Mouse (Mus musculus): ENCODE results near the gene Atf7. TPM values are rescaled to one million over a fixed set of nuclear protein-coding genes. Genes with fewer than 3 reads are reported as not detected.
"Not testable (repeated sequence)": the region's sequence is repeated elsewhere in the genome, so short reads cannot be mapped to it uniquely, and the experiment has no call there.

Gene Atf7
- 17.0 and 20.1 TPM in 2 replicates for polyA plus RNA-seq (2016; fragmentation: Nextera tagmentation; extraction: Ambion mirVana)

DNA sequence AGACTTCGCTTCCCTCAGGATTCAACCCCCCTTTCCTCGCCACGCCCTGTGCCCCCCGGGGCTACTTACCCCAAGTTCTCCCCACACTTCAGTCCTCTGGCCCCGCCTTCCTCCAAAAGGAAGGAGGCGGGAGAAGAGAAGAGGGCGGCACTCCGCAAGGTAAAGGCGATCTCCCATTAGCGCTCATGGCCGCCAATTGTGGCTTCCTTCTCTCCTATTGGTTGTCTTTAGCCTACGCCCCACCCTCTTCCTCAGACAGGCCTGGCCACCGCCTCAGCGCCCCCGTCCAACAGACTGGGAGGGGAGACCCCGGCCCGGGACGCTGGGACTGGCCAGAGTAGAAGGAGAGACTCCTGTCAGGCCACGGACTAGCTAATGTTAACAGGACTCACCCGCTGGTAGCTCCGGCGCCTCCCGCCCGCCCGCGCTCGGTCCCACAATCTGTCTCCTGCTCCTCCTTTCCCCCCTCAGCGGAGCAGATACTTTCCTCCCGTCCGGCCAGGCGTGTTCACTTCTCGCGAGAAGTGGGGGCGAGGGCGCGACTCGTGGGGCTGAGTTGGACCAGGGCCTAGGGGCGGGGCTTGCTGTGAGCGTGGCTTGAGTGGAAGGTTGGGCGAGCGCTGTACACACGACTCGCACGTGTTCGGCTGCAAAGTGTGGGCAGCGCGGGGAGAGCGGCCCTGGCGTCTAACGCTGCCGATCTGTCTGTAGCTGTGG, at the start of gene Atf7, which contains the start of gene Gm28047:
Atf7 (minus strand) TSS at position 495 of the 717 bp plus-strand sequence.
Gm28047 (minus strand) TSS at position 98 of the 717 bp plus-strand sequence.
- H3K4me3 ChIP-seq = peak within 1 kb of the TSS; percentile 72
- peak within 1 kb of the TSS; percentile 86 for H3K4me2 ChIP-seq (replicated peaks)
- WGBS = under 1% methylated on average over 51 of the region's 51 CpGs
- no peaks in the 10 kb centered on the region for H3K36me3 ChIP-seq
- H3K9ac ChIP-seq (replicated peaks) = peak within 1 kb of the TSS; percentile 79
- no peaks in the 10 kb centered on the region for H3K9me3 ChIP-seq
- H3K27ac ChIP-seq (replicated peaks) = peak within 1 kb of the TSS; percentile 97
- peaks cover 19% of the 10 kb centered on the region for H3K4me1 ChIP-seq
- ATAC-seq (ENCODE audit: low FRiP score, low read depth) = peak; percentile 99
- H3K27me3 ChIP-seq = no peaks in the 10 kb centered on the region

DNA sequence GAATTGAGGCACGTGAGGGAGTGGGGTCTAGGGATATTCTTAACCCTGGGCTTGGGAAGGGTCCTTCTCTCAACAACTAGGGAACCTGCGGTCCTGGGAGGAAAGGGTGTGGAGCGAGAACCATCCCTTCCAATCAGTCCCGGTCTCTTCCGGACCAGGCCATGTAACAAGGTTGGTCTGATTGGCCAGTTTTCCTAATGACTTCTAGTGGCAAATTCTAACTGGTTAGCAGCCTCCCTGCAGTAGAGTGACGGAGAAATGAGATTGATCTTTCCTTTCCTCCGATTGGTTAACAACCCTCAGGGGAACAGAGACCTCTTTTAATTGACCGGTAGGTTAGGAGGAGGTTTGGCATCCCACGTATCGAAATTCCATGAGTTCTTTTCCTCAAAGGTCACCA, 48.3 kb upstream of the Atf7 start:
- Histone ChIP-seq H3K36me3 (peaks cover 5% of the 10 kb centered on the region; the same call in 1 of the 2 replicates), H3K4me2 (replicated peaks) (peak overlapping the region; percentile 75), H3K4me3 (peak overlapping the region; percentile 23; the same call in 1 of the 2 replicates), H3K4me1 (peaks cover 34% of the 10 kb centered on the region), H3K9ac (replicated peaks) (no peak overlapping the region), H3K27me3 (no peaks in the 10 kb centered on the region), H3K9me3 (no peaks in the 10 kb centered on the region), H3K27ac (replicated peaks) (peak overlapping the region; percentile 98)
- ATAC-seq (ENCODE audit: low FRiP score, low read depth) = peak; percentile 58
- WGBS = 3% methylated on average over 10 of the region's 10 CpGs

DNA sequence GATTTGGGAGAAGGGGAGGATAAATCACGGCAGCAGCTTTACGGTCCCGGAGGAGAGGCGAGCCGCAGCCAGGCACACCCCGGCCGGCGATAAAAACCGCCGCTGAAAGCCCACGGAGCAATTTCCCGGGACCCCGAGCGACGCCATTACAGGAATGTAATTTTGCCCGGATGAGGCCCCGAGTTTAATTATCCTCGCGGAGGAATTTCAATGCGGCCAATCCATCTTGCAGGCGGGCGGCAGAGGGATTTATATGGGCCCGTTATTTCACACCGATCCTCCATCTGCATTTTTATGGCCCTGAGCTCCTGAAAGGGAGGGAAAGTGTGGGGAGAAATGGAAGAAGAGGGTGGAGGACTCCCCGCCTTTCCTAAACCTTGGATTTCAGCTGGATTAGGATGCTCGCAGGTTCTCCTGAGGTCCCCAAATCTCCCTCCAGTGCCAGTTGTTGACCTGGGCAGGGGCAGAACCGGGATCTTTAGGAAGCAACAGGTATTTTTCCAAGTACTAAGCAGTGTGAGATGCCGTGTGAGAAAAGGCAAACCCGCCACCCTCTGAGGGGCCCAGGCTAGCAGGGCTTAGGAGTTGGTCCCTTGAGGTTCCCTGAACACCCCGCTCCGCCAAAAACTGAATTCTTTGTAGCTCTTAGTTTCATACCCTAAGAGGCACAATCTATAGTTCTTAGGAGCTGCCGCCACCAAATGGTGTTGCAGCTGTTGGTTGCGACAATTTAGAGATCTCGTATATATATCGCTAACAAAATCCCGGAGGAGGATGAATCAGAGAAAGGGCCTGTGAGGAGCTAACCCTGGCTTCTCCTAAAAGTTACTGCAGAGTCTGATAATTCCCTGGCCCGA, 47.2 kb upstream of the Atf7 start, which contains the start of gene Atp5g2:
Atp5g2 (minus strand) TSS at position 138 of the 857 bp plus-strand sequence.
- peaks cover 34% of the 10 kb centered on the region for H3K4me1 ChIP-seq
- H3K9ac ChIP-seq (replicated peaks) = peak within 1 kb of the TSS; percentile 72
- H3K27ac ChIP-seq (replicated peaks) = peak within 1 kb of the TSS; percentile 98
- H3K4me3 ChIP-seq = peak within 1 kb of the TSS; percentile 46
- H3K9me3 ChIP-seq = no peaks in the 10 kb centered on the region
- peak within 1 kb of the TSS; percentile 75 for H3K4me2 ChIP-seq (replicated peaks)
- H3K36me3 ChIP-seq = peaks cover 14% of the 10 kb centered on the region
- H3K27me3 ChIP-seq = no peaks in the 10 kb centered on the region
- WGBS = 3% methylated on average over 37 of the region's 37 CpGs
- no peak for ATAC-seq (ENCODE audit: low FRiP score, low read depth)

DNA sequence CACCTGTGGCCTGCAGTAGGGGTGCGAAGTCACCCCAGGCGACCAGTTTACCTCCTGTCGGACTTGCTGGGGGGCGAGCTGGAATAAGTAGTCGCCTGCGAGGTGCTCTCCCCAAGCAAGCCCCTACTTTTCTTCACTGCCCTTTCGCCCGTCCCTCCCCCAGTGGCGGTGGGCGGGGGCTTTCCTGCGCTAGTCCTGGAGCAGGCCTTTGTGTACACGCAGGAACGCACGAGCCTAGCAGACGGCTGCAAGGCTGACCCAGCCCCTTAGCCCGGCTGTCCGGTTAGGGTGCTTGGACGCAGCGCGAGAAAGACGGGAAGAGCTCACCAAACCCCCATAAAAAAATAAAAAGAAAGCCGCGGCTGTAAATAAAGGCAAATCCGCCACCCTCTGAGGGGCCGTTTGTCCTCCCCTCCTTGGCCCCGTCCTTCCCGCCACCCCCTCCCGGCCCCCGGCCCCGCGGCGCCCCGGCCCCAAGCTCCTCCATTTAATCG, 46.5 kb upstream of the Atf7 start:
- Histone ChIP-seq H3K4me2 (replicated peaks) (peak overlapping the region; percentile 75), H3K9me3 (no peaks in the 10 kb centered on the region), H3K27ac (replicated peaks) (peak overlapping the region; percentile 98), H3K36me3 (peaks cover 20% of the 10 kb centered on the region), H3K4me1 (peaks cover 34% of the 10 kb centered on the region), H3K4me3 (peak overlapping the region; percentile 46), H3K9ac (replicated peaks) (peak overlapping the region; percentile 72), H3K27me3 (no peaks in the 10 kb centered on the region)
- WGBS = under 1% methylated on average over 27 of the region's 34 CpGs
- peak; percentile 74 for ATAC-seq (ENCODE audit: low FRiP score, low read depth)

- peak overlapping the region; percentile 79 for H3K4me3 ChIP-seq
- H3K36me3 ChIP-seq = peaks cover 28% of the 10 kb centered on the region
- peak overlapping the region; percentile 98 for H3K9ac ChIP-seq (replicated peaks)
- peak; percentile 89 for ATAC-seq (ENCODE audit: low FRiP score, low read depth)
- H3K4me1 ChIP-seq = peaks cover 34% of the 10 kb centered on the region
- peak overlapping the region; percentile 75 for H3K4me2 ChIP-seq (replicated peaks)
- peak overlapping the region; percentile 98 for H3K27ac ChIP-seq (replicated peaks)
- under 1% methylated on average over 53 of the region's 53 CpGs for WGBS
- no peaks in the 10 kb centered on the region for H3K9me3 ChIP-seq
- no peaks in the 10 kb centered on the region for H3K27me3 ChIP-seq
Measured at GRCm38 (mm10) chr15:102670767-102671575, 45.7 kb upstream of the Atf7 start.

GRCm38 (mm10) chr15:102670281-102670680, 45.0 kb upstream of the Atf7 start:
- Histone ChIP-seq H3K4me3 (peak overlapping the region; percentile 79), H3K27ac (replicated peaks) (peak overlapping the region; percentile 98), H3K27me3 (no peaks in the 10 kb centered on the region), H3K9ac (replicated peaks) (peak overlapping the region; percentile 98), H3K4me2 (replicated peaks) (peak overlapping the region; percentile 75), H3K36me3 (peaks cover 33% of the 10 kb centered on the region), H3K4me1 (peaks cover 34% of the 10 kb centered on the region), H3K9me3 (no peaks in the 10 kb centered on the region)
- WGBS = 16% methylated on average over 6 of the region's 6 CpGs
- no peak for ATAC-seq (ENCODE audit: low FRiP score, low read depth)

DNA sequence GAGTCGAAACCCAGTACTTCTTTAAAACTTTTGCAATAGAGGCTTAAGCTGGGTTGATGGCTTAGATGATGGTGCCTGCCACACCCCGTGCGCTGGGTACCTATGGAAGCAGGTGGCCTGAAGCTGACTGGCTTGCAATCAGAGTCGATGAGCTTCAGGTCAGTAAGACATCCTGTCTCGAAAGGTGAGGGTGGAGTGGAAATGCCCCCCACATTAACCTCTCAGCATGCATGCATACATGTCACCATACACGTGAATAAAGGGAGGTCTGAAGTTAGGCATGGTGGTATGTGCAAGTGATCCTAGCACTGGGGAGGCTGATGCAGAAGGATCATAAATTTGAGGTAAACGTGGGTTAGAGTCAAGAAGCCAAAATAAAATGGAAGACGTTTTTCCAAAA, 44.3 kb upstream of the Atf7 start:
- peaks cover 34% of the 10 kb centered on the region for H3K4me1 ChIP-seq
- ATAC-seq (ENCODE audit: low FRiP score, low read depth) = no peak
- H3K27me3 ChIP-seq = no peaks in the 10 kb centered on the region
- H3K9me3 ChIP-seq = no peaks in the 10 kb centered on the region
- H3K4me3 ChIP-seq = no peak overlapping the region
- H3K36me3 ChIP-seq = peaks cover 40% of the 10 kb centered on the region
- peak overlapping the region; percentile 75 for H3K4me2 ChIP-seq (replicated peaks)
- H3K27ac ChIP-seq (replicated peaks) = no peak overlapping the region
- H3K9ac ChIP-seq (replicated peaks) = no peak overlapping the region
- 87% methylated on average over 8 of the region's 8 CpGs for WGBS

DNA sequence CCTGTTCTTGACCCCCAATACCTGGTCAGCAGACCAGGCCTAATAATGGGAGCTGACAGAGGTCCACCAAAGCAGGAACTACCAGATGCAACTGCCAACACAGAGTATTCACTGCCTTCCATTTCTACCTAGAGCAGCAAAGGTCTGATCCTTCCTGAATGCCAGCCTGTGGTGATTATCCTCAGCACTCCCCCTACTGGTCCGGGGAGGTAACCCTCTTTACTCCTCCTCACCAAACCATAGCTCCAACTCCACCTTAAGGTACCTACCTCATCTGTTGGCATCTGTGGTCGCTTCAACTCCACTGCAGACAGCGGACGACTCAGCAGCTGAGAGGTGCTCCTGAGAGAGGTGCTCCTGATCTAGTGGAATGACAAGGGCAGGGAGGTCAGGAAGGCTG, 40.2 kb upstream of the Atf7 start:
- Histone ChIP-seq H3K4me1 (peaks cover 11% of the 10 kb centered on the region; the same call in 1 of the 2 replicates), H3K36me3 (peaks cover 75% of the 10 kb centered on the region), H3K4me3 (no peak overlapping the region), H3K9ac (replicated peaks) (no peak overlapping the region), H3K27ac (replicated peaks) (no peak overlapping the region), H3K27me3 (no peaks in the 10 kb centered on the region), H3K4me2 (replicated peaks) (no peak overlapping the region), H3K9me3 (no peaks in the 10 kb centered on the region)
- WGBS = 60% methylated on average over 4 of the region's 4 CpGs
- ATAC-seq (ENCODE audit: low FRiP score, low read depth) = no peak

DNA sequence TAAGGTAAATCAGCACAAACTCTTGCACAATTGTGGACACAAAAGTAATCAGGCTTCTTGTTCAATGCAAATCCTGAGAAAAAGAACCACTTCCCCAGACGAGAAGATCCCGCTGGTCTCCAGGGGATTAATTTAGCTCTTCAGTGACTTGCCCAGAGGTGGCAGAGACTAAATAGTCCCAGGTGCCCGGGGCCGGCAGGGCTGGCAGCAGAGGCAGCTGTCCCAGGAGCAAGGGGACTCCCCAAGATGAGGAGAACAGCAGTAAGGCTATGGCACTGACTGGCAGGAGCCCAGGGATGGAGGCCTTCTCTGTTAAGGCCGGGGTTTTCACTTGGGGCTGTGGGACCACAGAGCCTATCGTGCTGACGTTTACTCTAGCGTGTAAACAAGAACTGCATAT, 38.6 kb upstream of the Atf7 start:
- ATAC-seq (ENCODE audit: low FRiP score, low read depth) = no peak
- H3K9me3 ChIP-seq = no peaks in the 10 kb centered on the region
- no peak overlapping the region for H3K27ac ChIP-seq (replicated peaks)
- H3K27me3 ChIP-seq = no peaks in the 10 kb centered on the region
- peaks cover 80% of the 10 kb centered on the region for H3K36me3 ChIP-seq
- no peaks in the 10 kb centered on the region for H3K4me1 ChIP-seq
- H3K4me2 ChIP-seq (replicated peaks) = no peak overlapping the region
- no peak overlapping the region for H3K4me3 ChIP-seq
- 86% methylated on average over 8 of the region's 8 CpGs for WGBS
- no peak overlapping the region for H3K9ac ChIP-seq (replicated peaks)

GRCm38 (mm10) chr15:102662601-102663000, 37.3 kb upstream of the Atf7 start:
- not testable (repeated sequence) for H3K9me3 ChIP-seq; H3K9ac ChIP-seq (replicated peaks); H3K4me3 ChIP-seq; H3K27ac ChIP-seq (replicated peaks); H3K27me3 ChIP-seq; H3K4me1 ChIP-seq; ATAC-seq (ENCODE audit: low FRiP score, low read depth); H3K4me2 ChIP-seq (replicated peaks)
- WGBS = no CpG with 5 or more reads among the region's 2 CpGs
- peaks cover 71% of the 10 kb centered on the region for H3K36me3 ChIP-seq

DNA sequence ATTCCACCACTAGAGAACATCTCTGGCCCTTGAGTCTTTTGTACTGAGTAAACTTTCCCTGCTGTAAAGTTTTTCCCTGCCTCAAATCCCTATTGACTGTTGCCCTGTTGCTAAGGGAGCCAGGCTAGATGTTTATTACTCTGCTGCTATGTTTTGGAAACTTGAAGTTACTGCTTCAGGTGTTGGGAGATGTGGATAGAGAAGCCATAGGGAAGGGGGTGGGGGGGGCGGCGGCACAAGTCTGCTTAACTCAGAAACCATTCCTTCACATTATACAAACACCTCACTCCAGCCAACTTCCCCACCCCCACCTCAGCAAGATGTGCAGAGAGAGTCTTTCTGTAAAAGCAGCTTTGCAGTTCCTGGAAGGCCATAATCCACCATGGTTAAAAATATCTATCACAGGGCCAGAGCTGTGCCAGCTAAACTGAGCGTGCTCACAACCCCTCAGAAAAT, 32.7 kb upstream of the Atf7 start:
- Histone ChIP-seq H3K4me2 (replicated peaks) (no peak overlapping the region), H3K4me3 (no peak overlapping the region), H3K4me1 (no peaks in the 10 kb centered on the region), H3K9me3 (no peaks in the 10 kb centered on the region), H3K36me3 (peaks cover 27% of the 10 kb centered on the region), H3K9ac (replicated peaks) (no peak overlapping the region), H3K27me3 (no peaks in the 10 kb centered on the region), H3K27ac (replicated peaks) (no peak overlapping the region; the same call in 1 of the 2 replicates)
- ATAC-seq (ENCODE audit: low FRiP score, low read depth) = no peak
- WGBS = 80% methylated on average over 3 of the region's 3 CpGs
